Mouse (Mus musculus): ENCODE data around the gene Acad11. TPM values are rescaled to one million over a fixed set of nuclear protein-coding genes. Genes with fewer than 3 reads are reported as not detected.

The Acad11 gene
- 10 to 100 TPM; 20.3 to 22.7 TPM for total RNA-seq (2021)
- long read RNA-seq, experiment 1, transcript Acad11-201 (20 exons, 3,444 nt) = major isoform, 14 of 20 reads
- long read RNA-seq, experiment 1, partial matches to known transcripts = 5 of 20 reads
- long read RNA-seq, experiment 1, other reads (novel, unspliced or antisense) = 1 of 20 reads
- long read RNA-seq, experiment 2, transcript Acad11-201 (20 exons, 3,444 nt) = major isoform, 16 of 20 reads
- long read RNA-seq, experiment 2, partial matches to known transcripts = 2 of 20 reads
- long read RNA-seq, experiment 2, other reads (novel, unspliced or antisense) = 2 of 20 reads

GRCm38 (mm10) chr9:104063244-104063961 lies at the start of gene Acad11:
Gene Acad11 (plus strand): TSS chr9:104063377.
- DNase-seq (ENCODE audit: low spot score in 2 of 2) = peak; percentile 75 to 83

- no peak for DNase-seq (ENCODE audit: low spot score in 2 of 2)
Observed at GRCm38 (mm10) chr9:104014526-104014925, 48.7 kb upstream of the Acad11 start.

GRCm38 (mm10) chr9:104021026-104021425 lies 42.2 kb upstream of the Acad11 start:
- no peak for DNase-seq (ENCODE audit: low spot score in 2 of 2)

GRCm38 (mm10) chr9:104027186-104027585 lies 36.0 kb upstream of the Acad11 start:
- DNase-seq (ENCODE audit: low spot score in 2 of 2) = no peak

- DNase-seq (ENCODE audit: low spot score in 2 of 2) = no peak
Observed at GRCm38 (mm10) chr9:104029861-104030260, 33.3 kb upstream of the Acad11 start.

- no peak for DNase-seq (ENCODE audit: low spot score in 2 of 2)
Observed at GRCm38 (mm10) chr9:104034231-104034630, 28.9 kb upstream of the Acad11 start.

- DNase-seq (ENCODE audit: low spot score in 2 of 2) = no peak
Observed at GRCm38 (mm10) chr9:104034718-104035117, 28.5 kb upstream of the Acad11 start.

GRCm38 (mm10) chr9:104035261-104036015 lies 27.7 kb upstream of the Acad11 start:
- peak; percentile 74 to 80 for DNase-seq (ENCODE audit: low spot score in 2 of 2)

GRCm38 (mm10) chr9:104038266-104038665 lies 24.9 kb upstream of the Acad11 start:
- DNase-seq (ENCODE audit: low spot score in 2 of 2) = no peak

GRCm38 (mm10) chr9:104039031-104039695 lies 24.0 kb upstream of the Acad11 start:
- no peak for DNase-seq (ENCODE audit: low spot score in 2 of 2)

- no peak for DNase-seq (ENCODE audit: low spot score in 2 of 2)
Observed at GRCm38 (mm10) chr9:104039742-104040141, 23.4 kb upstream of the Acad11 start.

- no peak for DNase-seq (ENCODE audit: low spot score in 2 of 2)
Observed at GRCm38 (mm10) chr9:104040362-104040761, 22.8 kb upstream of the Acad11 start, which contains the start of gene Gm28305. Gene Gm28305 (plus strand): TSS chr9:104040662.

GRCm38 (mm10) chr9:104043676-104044075 lies 19.5 kb upstream of the Acad11 start:
- DNase-seq (ENCODE audit: low spot score in 2 of 2) = no peak

- DNase-seq (ENCODE audit: low spot score in 2 of 2) = no peak
Observed at GRCm38 (mm10) chr9:104051028-104051427, 12.1 kb upstream of the Acad11 start.

GRCm38 (mm10) chr9:104062430-104063243 lies 540 bp upstream of the Acad11 start, which contains the start of gene Uba5:
Gene Uba5 (minus strand): TSS chr9:104063134.
- peak; percentile 64 to 75 for DNase-seq (ENCODE audit: low spot score in 2 of 2)

- no peak for DNase-seq (ENCODE audit: low spot score in 2 of 2)
Observed at GRCm38 (mm10) chr9:104064571-104064970, 1.4 kb downstream of the Acad11 start.

GRCm38 (mm10) chr9:104070241-104070640 lies 7.1 kb downstream of the Acad11 start:
- no peak for DNase-seq (ENCODE audit: low spot score in 2 of 2)

- no peak for DNase-seq (ENCODE audit: low spot score in 2 of 2)
Observed at GRCm38 (mm10) chr9:104070863-104071604, 7.9 kb downstream of the Acad11 start.

GRCm38 (mm10) chr9:104075808-104076207 lies 12.6 kb downstream of the Acad11 start:
- DNase-seq (ENCODE audit: low spot score in 2 of 2) = no peak

- no peak for DNase-seq (ENCODE audit: low spot score in 2 of 2)
Observed at GRCm38 (mm10) chr9:104078780-104079179, 15.6 kb downstream of the Acad11 start.
